Mouse (Mus musculus): Measurements from ENCODE around the gene Caprin2. TPM values are rescaled to one million over a fixed set of nuclear protein-coding genes. Genes with fewer than 3 reads are reported as not detected.
"Not testable (repeated sequence)": the region's sequence is repeated elsewhere in the genome, so short reads cannot be mapped to it uniquely, and the experiment has no call there.

Gene Caprin2
- 1 to 10 TPM; 5.7 to 6.5 TPM for total RNA-seq (2021)
- long read RNA-seq, experiment 1, partial matches to known transcripts = 0 of 3 reads
- long read RNA-seq, experiment 1, other reads (novel, unspliced or antisense) = 0 of 3 reads
- long read RNA-seq, experiment 2, partial matches to known transcripts = 2 of 10 reads
- long read RNA-seq, experiment 2, other reads (novel, unspliced or antisense) = 3 of 10 reads

DNA sequence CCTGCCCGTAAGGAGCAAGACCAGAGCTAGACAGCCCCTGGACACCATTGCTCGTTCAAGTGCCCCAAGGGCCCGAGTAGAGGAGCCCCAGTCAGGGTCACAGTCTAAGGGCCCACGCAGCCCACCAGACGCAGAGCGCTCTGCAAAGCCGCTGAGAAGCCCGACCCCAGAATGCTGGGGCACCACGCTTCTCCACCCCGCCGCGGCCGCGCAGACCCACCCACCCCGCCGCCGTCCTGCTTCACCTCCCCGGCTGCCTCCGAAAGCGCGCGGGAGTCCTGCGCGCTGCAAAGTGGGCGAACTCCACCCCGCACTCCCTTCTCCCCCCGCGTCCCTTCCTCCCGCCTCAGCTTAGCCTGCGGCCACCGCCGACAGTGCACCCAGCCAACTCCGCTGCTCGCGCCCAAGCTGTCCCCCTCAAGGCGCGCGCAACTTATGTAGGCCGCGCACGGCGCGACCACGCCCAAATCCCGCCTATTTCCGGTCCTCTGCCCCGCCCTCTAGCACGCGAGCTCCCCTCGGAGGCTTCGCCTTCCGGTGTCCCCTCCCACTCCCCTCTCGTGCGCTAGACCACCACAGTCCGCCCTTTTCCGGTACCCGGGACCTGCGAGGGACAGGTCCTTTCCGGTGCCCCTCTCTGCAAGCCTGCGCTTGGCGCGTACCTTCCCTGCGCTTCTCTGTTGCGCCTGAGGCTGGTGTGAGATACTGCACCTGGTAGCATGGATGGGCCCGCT is at the start of gene Caprin2:
Caprin2 (minus strand) TSS at position 465 of the 734 bp plus-strand sequence.
- intact Hi-C loops (cut with DNase I) = loop anchor here (5.0 kb wide), 2 partner anchors 46 to 64 kb away; partner anchors contain the start of gene Ipo8
- peak; percentile 90 to 94 for DNase-seq

DNA sequence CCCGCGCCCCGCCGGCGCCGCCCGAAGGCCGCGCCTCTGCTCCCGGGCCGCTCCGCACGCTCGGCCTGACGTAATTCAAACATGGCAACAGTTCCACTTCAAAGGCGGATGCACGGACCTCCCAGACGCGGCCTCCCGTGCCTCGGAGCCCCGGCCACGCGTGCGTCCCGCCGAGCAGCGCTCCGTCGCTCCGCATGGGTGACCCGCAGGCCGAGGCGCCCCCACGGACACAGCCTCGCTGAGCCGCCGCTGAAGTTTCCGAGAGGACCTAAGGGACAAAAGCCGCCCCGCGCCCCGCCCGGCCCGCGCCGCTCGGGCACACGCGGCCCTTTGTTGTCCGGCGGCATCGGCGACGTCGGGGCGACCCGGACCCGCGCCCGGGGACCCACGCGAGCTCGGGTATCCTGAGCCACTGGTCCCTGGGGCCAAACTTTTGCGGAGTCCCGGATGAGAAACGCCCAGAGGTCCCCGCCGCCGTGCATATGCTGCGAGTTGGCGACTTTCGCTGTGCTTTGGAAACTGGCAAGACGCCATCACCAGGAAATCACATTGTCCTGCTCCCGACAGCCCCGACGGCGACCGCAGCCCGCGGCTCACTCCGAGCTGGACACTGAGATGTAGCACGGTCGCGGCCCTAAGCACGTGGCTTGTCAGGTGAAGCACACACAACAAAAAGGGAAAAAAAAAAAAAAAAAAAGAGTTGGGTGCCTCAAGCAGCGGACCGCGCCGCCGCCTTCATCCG is 48.9 kb upstream of the Caprin2 start:
- intact Hi-C loops (cut with DNase I) = loop anchor here (5.0 kb wide), 2 partner anchors 48 to 157 kb away; partner anchors contain the start of genes Caprin2 and Dennd5b
- DNase-seq = peak; percentile 68 to 70

DNA sequence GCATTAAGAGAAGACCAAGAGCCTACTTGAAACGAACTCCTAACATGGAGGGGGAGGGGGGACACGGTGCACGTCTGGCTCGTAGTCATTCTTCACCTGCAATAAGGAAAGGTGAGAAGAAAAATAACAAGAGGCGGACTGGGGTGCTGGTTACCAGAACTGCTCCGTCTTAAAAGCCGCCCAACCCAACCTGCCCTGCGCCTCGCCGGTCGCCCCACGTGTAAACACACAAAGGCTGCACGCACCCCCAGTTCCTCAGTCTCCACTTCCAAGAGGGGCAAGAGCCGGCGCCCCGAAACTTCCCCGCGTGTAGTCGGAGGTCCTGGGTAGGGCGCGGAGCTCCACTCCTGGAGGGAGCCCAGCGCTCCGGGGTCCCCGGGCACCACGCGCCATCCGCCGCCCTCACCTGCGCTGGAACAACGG is 48.3 kb upstream of the Caprin2 start:
- no peak for DNase-seq
- intact Hi-C loops (cut with DNase I) = loop anchor here (5.0 kb wide), 1 partner anchor 47 kb away; the partner anchor contains the start of gene Caprin2

DNA sequence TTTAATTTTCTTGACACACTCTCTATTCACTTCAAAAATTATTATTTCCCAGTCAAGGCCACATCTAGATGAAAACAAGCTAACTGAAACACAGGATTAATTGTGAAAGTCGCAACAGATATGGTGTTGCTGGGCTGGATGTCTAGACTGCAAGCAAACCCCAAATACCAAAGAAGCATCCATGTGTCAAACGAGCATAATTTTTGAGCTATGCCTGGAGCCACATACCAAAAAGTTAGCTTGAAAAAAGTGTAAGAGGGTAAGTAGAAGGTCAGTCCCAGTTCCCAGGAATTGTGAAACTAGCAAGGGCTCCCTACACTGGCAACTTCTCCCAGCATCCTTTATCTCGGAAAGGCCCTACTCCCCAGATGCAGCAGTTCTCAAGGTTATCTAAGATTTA is 47.7 kb upstream of the Caprin2 start:
- intact Hi-C loops (cut with DNase I) = loop anchor here (5.0 kb wide), 1 partner anchor 46 kb away; the partner anchor contains the start of gene Caprin2
- DNase-seq = no peak

DNA sequence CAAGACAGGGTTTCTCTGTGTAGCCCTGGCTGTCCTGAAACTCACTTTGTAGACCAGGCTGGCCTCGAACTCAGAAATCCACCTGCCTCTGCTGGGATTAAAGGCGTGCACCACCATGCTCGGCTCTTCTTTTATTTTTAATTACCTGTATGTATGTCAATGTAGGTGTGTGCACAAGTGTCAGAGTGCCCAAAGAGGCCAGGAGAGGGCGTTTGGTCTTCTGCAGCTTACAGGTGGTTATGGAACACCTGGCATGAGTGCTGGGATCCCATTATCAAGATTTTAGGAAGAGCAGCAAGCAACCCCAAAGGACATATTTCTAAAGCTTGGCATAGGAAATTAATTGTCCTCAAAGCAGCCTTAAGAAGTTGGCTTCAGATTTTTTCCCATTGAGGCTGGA is 46.4 kb upstream of the Caprin2 start:
- intact Hi-C loops (cut with DNase I) = loop anchor here (5.0 kb wide), 1 partner anchor 45 kb away; the partner anchor contains the start of gene Caprin2
- no peak for DNase-seq

DNA sequence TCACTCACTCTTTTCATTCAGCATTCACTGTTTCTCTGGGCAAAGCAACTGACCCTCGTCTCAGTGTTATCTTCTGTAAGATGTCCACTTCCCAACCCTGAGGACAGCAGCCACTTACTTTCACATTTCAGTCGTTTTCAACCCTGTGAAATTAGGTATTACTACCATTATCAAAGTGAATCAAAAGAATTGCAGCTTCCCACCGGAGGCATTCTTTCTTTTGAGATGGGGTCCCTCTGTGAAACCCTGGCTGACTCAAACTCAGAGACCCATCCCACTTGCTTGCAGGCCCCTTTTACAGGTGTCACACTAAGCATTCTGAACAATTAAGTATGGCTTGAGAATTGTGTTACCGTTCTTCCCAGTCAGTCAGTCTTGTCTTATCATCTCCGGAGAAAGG is 45.8 kb upstream of the Caprin2 start:
- DNase-seq = no peak
- intact Hi-C loops (cut with DNase I) = loop anchor here (5.0 kb wide), 1 partner anchor 45 kb away; the partner anchor contains the start of gene Caprin2

DNA sequence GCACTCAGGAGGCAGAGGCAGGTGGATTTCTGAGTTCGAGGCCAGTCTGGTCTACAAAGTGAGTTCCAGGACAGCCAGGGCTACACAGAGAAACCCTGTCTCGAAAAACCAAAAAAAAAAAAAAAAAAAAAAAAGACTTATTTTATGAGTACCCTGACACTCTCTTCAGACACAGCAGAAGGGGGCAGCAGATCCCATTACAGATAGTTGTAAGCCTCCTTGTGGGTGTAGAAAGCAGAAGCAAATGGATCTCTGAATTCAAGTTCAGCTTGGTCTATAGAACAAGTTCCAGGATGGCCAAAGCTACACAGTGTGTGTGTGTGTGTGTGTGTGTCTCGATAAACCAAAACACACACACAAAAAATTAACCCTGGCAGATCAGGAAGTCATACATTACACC is 44.3 kb upstream of the Caprin2 start:
- DNase-seq = not testable (repeated sequence)
- intact Hi-C loops (cut with DNase I) = loop anchor here (5.0 kb wide), 1 partner anchor 43 kb away; the partner anchor contains the start of gene Caprin2

DNA sequence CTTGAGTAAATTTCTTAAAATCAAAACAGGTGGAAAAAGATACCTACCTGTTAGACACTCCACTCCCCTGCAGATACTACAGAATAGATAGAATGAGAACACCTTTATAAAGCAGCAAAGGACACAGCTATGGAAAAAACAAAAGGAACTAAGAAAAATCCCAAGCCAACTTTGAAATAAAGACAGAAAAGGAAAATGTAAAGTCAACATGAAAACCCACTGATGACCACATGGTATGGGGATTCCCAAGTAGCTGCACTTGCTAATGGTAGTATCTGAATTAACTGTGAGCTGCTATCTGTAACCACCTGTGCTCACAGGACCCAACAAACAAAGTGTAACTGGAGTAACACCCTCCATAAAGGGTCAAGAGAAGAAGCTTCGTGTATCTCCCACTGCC is 41.7 kb upstream of the Caprin2 start:
- intact Hi-C loops (cut with DNase I) = no loop called here
- no peak for DNase-seq

DNA sequence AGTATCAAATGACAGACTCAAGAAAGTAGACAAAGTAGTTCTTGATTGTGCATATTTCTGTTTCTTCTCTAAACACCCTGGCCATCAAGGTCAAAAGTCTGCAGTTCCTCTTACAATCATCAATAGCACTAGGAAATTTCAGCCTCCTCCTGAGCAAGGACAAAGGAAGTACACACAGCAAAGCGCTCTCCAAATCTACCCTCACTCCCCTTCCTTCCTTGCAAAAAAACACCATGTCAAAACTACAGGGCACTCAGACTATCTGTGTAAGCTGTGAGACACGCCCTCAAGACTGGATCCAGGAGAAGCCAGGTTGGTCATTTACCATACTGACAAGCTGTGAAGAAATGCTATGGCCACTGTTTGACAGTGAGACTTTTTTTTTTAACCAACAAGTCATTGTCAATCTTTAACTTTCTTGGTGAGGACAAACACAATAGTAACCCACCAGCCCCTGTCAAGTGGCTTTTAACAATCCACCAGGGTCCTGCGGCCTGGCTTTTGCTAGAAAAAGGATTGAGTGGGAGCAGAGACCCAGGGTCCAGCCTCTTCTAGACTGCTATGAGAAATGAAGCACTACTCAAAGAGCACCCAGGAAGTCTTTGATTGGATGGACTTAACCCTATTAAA is 39.0 kb upstream of the Caprin2 start:
- intact Hi-C loops (cut with DNase I) = no loop called here
- DNase-seq = no peak

DNA sequence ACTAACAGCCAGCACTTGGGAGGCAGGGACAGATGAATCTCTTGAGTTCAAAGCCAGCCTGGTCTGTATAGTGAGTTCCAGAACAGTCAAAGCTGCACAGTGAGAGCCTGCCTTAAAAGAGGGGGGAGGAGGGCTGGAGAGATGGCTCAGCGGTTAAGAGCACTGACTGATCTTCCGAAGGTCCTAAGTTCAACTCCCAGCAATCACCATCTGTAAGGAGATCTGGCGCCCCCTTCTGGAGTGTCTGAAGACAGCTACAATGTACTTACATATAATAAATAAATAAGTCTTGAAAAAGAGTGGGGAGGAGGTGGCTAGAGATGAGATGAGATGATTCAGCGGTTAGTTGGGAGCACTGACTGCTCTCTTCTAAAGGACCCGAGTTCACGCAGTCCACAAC is 35.2 kb upstream of the Caprin2 start:
- no peak for DNase-seq
- intact Hi-C loops (cut with DNase I) = no loop called here

DNA sequence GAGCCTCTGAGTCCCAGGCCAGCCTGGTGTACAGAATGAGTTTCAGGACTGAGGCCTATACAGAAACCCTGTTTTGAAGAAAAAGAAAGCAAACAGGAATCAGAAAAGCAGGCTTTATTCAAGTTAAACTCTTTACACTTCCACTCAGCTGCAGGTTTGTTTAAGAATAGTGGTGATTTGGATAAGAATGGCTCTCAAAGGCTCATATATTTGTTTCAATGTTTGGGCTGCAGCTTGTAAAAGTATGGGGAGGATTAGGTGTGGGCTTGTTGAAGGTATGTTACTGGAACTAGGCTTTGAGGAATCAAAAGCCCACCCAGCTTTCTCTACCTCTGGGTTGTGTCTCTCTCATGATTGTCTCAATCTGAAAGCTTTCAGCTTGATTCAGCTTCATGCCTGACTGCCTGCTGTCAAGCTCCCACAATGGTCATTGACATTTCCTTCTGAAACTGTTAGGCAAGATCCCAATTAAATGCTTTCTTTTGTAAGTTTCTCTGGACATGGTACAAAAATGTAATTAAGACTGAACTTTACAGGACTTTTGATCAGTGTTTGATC is 22.9 kb upstream of the Caprin2 start:
- intact Hi-C loops (cut with DNase I) = loop anchor here (10.0 kb wide), 1 partner anchor 704 kb away; the partner anchor contains the start of gene Ergic2
- DNase-seq = no peak

DNA sequence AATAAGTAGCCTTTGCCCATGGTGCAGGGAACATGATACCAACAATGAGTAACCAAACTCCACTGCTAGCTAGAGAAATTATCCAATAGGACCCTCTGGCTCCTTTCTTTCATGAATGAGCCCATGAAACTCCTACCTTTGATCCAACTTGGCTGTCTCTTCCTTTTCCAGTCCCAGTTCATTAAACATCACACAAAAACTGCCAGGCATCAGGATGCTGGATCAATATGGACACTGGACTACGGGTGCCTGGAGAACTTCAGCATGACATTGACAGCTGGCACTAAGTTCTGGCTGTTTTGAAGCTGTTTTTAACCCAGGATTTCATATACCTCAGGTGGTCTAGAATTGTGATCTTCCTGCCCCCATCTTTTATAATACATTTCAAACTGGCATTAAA is 21.6 kb upstream of the Caprin2 start:
- intact Hi-C loops (cut with DNase I) = loop anchor here (10.0 kb wide), 1 partner anchor 703 kb away; the partner anchor contains the start of gene Ergic2
- no peak for DNase-seq

DNA sequence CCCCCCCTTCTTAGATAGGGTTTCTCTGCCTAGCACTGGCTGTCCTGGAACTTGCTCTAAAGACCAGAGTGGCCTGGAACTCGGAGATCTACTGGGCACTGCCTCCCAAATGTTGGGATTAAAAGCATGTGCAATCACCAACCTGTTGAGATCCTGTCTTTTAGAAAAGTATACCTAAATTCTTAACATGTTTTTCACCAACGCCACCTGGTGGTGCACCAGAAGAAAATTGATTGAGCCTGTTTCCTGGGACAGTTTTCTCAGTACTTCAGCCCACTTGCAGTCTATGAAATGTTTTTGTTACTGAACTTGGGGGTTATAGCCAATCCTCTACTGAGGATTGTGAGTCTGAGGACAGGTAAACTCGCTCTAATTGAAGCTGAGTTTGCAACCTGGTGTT is 20.8 kb upstream of the Caprin2 start:
- DNase-seq = peak; percentile 4 to 9
- intact Hi-C loops (cut with DNase I) = loop anchor here (10.0 kb wide), 1 partner anchor 702 kb away; the partner anchor contains the start of gene Ergic2

DNA sequence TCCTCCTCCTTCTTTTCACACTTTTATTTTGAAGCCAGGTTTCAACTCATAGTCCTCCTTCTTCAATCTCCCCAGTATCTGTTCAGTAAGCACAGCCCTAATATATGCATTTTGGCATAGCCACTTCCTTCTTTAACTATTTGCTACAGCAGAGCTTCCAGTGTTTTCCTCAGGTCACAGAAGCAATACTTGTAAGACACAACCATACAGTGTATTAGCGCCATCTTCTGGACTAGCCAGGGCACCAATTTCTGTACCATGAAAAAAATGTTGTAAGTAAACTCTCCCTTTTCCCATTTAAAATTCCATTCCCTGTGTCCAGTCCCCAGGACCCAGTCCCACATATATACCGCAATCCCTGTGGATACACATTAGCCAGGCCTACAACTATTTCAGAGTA is 17.9 kb upstream of the Caprin2 start:
- intact Hi-C loops (cut with DNase I) = loop anchor here (2.0 to 10.0 kb wide), 2 partner anchors 665 to 699 kb away; partner anchors contain the start of gene Ergic2
- DNase-seq = peak; percentile 28 to 63

DNA sequence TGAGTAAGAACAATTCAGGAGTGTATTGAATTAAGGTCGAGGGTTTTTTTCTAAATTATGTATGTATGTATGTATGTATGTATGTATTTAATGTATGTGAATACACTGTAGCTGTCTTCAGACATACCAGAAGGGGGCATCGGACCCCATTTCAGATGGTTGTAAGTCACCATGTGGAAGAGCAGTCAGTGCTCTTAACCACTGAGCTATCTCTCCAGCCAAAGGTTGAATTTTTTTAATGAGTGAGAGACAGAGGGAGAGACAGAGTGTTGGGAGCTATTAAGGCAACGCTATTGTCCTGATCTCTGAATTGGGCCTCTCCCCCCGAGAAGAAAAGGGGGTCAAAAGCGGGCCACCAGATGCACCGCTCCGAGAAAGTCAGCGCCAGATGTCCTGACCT is 15.9 kb upstream of the Caprin2 start:
- DNase-seq = not testable (repeated sequence)
- intact Hi-C loops (cut with DNase I) = loop anchor here (2.0 to 10.0 kb wide), 2 partner anchors 663 to 697 kb away; partner anchors contain the start of gene Ergic2

DNA sequence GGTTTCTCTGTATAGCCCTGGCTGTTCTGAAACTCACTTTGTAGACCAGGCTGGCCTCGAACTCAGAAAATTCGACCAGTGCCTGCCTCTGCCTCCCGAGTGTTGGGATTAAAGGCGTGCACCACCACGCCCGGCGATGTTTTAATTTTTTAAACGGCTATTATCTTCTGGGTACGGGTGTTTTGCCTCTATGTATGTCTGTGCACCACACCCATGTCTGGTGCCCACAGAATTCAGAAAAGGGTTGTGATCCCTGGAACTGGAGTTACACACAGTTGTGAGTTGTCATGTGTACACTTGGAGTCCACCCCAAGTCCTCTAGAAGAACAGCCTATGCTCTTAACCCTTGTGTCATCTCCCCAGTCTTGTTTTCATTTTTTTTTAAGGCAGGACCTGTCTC is 10.9 kb upstream of the Caprin2 start:
- intact Hi-C loops (cut with DNase I) = no loop called here
- DNase-seq = no peak

DNA sequence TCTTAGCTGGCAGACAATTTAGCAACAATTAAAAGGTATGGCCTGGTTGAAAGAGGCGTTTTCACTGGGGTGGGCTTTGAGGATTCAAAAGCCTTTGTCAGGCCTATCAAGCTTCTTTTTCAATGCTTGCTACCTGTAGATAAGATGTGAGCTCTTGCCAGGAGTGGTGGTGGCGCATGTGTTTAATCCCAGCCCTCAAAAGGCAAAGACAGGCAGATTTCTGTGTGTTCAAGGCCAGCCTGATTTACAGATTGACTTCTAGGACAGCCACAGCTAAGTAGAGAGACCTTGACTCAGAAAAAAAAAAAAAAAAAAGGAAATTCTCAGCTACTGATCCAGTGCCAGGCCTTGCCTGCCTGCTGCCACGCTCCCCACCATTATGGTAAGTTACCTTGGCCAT is 6.7 kb upstream of the Caprin2 start:
- no peak for DNase-seq
- intact Hi-C loops (cut with DNase I) = no loop called here

DNA sequence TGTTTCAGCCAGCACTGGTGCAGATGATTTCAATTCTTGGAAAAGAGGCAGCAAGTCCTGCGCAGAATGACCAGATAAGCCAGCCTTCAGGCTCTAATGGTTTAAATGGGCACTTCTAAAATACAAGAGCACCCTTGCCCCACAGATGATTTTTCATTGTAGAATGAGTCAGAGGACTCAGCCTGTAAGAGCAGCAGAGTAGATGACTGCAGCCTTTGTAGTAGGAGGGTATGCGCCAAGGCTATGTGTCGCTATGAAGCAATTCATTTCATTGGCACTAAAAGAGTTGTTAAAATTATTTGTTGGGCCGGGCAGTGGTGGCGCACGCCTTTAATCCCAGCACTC is 442 bp upstream of the Caprin2 start:
- intact Hi-C loops (cut with DNase I) = loop anchor here (5.0 kb wide), 2 partner anchors 46 to 64 kb away; partner anchors contain the start of gene Ipo8
- no peak for DNase-seq

DNA sequence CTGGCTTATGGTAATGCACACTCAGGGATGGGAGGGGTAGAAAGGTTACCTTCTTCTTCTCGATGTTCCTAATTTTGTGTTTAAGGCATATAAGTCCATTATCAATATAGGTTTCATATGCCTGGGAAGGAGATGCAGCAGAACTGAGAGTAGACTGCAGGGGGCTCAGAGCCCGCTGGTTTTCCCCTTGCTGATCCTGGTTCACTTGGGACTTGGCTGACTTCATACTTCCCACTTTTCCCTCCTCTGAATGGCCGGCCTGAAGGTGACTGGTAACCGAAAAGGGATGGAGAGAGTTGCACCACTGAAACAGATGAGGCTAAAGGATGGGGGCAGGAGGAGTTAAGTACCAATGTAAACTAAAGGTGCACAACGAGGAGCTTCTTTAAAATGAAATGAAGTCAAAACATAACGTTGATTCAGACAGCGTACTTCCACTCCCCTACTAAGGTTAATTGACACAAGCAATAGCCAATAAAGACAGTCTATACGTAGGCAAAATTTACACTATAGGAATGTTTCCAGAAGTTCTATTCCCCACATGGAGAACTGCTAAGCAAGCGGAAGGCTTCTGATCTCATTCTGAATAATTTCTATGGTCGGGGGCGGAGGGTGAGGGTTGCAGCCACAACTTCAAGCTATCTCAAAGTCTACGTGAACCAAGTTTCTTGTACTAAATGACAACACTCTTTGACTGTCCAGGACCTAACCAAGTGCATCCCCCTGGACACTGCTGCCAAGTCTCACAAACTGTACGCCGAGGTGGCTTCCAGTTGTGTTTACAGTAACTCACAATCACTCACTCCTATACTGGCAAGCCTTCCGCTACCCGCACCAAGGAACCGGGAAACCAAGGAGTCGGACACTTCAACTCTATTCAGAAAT is 907 bp downstream of the Caprin2 start:
- intact Hi-C loops (cut with DNase I) = loop anchor here (5.0 kb wide), 2 partner anchors 47 to 63 kb away; partner anchors contain the start of gene Ipo8
- DNase-seq = peak; percentile 1

Data from heart, postnatal 14 days (tissue).